Comparison of ENCODE assay signal across 13 mouse cellular contexts in the genomic region with DNA sequence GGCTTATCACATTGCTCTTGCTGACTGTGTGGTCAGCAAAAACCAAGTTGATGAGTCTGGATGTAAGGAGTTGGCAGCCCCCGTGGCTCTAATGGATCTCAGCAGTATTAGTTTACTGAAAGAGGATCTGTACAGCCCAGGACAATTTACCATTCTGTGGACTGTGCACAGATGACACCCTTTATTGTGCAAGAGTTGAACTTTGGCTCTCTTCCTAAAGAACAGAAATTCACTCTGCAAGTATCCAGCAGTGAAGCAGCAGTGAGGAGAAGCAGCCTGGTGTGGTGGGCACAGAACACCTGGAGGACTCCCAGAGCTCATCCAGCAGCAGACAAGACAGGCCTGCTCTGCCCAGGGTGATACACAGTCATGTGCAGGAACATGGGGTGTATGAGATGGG.
DNase-seq lines count a peak whose midpoint lies in the region; ATAC-seq lines count a peak whose summit lies in the region.
"Had no signal": no experiment of that assay in that cellular context is flagged by ENCODE, and none has a peak within 500 bp of the region (broad histone marks: within the 10 kb centered on the region; RNA-seq: fewer than 3 reads in every experiment).

No protein-coding gene starts in this region.

- H3K36me3 ChIP-seq in kidney, embryonic 15.5 days: no peaks in the 10 kb centered on the region
- no peaks in the 10 kb centered on the region for H3K36me3 ChIP-seq in kidney, embryonic 14.5 days (ENCODE audit: control insufficient read depth, insufficient read depth, low read length)
- no peaks in the 10 kb centered on the region for H3K36me3 ChIP-seq in liver, embryonic 16.5 days (ENCODE audit: control insufficient read depth, insufficient read depth)
- no peaks in the 10 kb centered on the region for H3K36me3 ChIP-seq in forebrain, embryonic 13.5 days (ENCODE audit: poor library complexity, severe bottlenecking)
- H3K36me3 ChIP-seq: forebrain, embryonic 10.5 days; heart, embryonic 13.5 days had no signal

- H3K4me1 ChIP-seq in kidney, embryonic 15.5 days: peaks cover 37% of the 10 kb centered on the region
- peaks cover 18% of the 10 kb centered on the region for H3K4me1 ChIP-seq in kidney, embryonic 14.5 days (ENCODE audit: control insufficient read depth, insufficient read depth, low read length)
- no peaks in the 10 kb centered on the region; the same call in 1 of the 2 replicates for H3K4me1 ChIP-seq in liver, embryonic 16.5 days (ENCODE audit: control insufficient read depth, low read depth, low read length)
- H3K4me1 ChIP-seq in forebrain, embryonic 13.5 days: peaks cover 27% of the 10 kb centered on the region

- peak; percentile 54 for ATAC-seq in kidney, embryonic 15.5 days (replicated peaks; ENCODE audit: low FRiP score)
- ATAC-seq in kidney, embryonic 14.5 days (ENCODE audit: low FRiP score, low TSS enrichment): no peak
- ATAC-seq in liver, embryonic 16.5 days (ENCODE audit: low read depth): peak; percentile 75
- ATAC-seq in forebrain, embryonic 13.5 days: no peak

- 23% methylated on average over 1 of the region's 1 CpGs for WGBS in kidney, embryonic 15.5 days
- WGBS in kidney, embryonic 14.5 days: 16% methylated on average over 1 of the region's 1 CpGs
- WGBS in liver, embryonic 16.5 days (ENCODE audit: insufficient replicate concordance): 16% methylated on average over 1 of the region's 1 CpGs
- WGBS in forebrain, embryonic 13.5 days: 46% methylated on average over 1 of the region's 1 CpGs

- no peak overlapping the region for H3K4me2 ChIP-seq in kidney, embryonic 15.5 days
- H3K4me2 ChIP-seq in kidney, embryonic 14.5 days (replicated peaks; ENCODE audit: low read depth, low read length): no peak overlapping the region
- no peak overlapping the region for H3K4me2 ChIP-seq in liver, embryonic 16.5 days (ENCODE audit: low read depth, low read length)
- H3K4me2 ChIP-seq in forebrain, embryonic 13.5 days: no peak overlapping the region
- H3K4me2 ChIP-seq: heart, embryonic 13.5 days had no signal

- no peaks in the 10 kb centered on the region for H3K27me3 ChIP-seq in kidney, embryonic 15.5 days
- no peaks in the 10 kb centered on the region for H3K27me3 ChIP-seq in kidney, embryonic 14.5 days (ENCODE audit: control insufficient read depth, insufficient read depth, low read length)
- no peaks in the 10 kb centered on the region for H3K27me3 ChIP-seq in liver, embryonic 16.5 days (ENCODE audit: control insufficient read depth, insufficient read depth, low read depth, low read length)
- no peaks in the 10 kb centered on the region for H3K27me3 ChIP-seq in forebrain, embryonic 13.5 days
- H3K27me3 ChIP-seq: heart, embryonic 13.5 days had no signal

- H3K4me3 ChIP-seq in kidney, embryonic 15.5 days (replicated peaks): no peak overlapping the region
- no peak overlapping the region for H3K4me3 ChIP-seq in kidney, embryonic 14.5 days (ENCODE audit: low read length)
- no peak overlapping the region for H3K4me3 ChIP-seq in liver, embryonic 16.5 days (ENCODE audit: low read depth, low read length)
- H3K4me3 ChIP-seq in forebrain, embryonic 13.5 days: no peak overlapping the region
- H3K4me3 ChIP-seq: forebrain, embryonic 10.5 days; heart, embryonic 13.5 days; layer of hippocampus, adult 2 months had no signal

- no peak overlapping the region for H3K27ac ChIP-seq in kidney, embryonic 15.5 days
- H3K27ac ChIP-seq in kidney, embryonic 14.5 days (ENCODE audit: low read depth, low read length): no peak overlapping the region
- 0 out of 2 replicates have a peak overlapping the region, but pooled peaks have one; percentile 21 for H3K27ac ChIP-seq in liver, embryonic 16.5 days (ENCODE audit: low read length)
- H3K27ac ChIP-seq in forebrain, embryonic 13.5 days: no peak overlapping the region
- H3K27ac ChIP-seq: forebrain, embryonic 10.5 days; heart, embryonic 13.5 days; layer of hippocampus, adult 2 months had no signal

- no peaks in the 10 kb centered on the region for H3K9me3 ChIP-seq in kidney, embryonic 15.5 days (replicated peaks)
- no peaks in the 10 kb centered on the region for H3K9me3 ChIP-seq in kidney, embryonic 14.5 days (ENCODE audit: control insufficient read depth, low read length)
- no peaks in the 10 kb centered on the region for H3K9me3 ChIP-seq in liver, embryonic 16.5 days (replicated peaks; ENCODE audit: control insufficient read depth, low read length)
- H3K9me3 ChIP-seq in forebrain, embryonic 13.5 days (replicated peaks): no peaks in the 10 kb centered on the region
- H3K9me3 ChIP-seq: forebrain, embryonic 10.5 days; heart, embryonic 13.5 days had no signal

- DNase-seq in 416B (ENCODE audit: low read depth) (peak; percentile 4), NIH3T3 (ENCODE audit: low read depth) (peak; percentile 65)
- no peak for DNase-seq in urinary bladder, postnatal 36 days (ENCODE audit: low spot score in 2 of 2)
- DNase-seq: cerebellum, adult 9-11 months; left cerebral cortex, postnatal 4 days; thymus, postnatal 25 days had no signal

- H3K9ac ChIP-seq in kidney, embryonic 15.5 days: no peak overlapping the region
- no peak overlapping the region for H3K9ac ChIP-seq in kidney, embryonic 14.5 days (ENCODE audit: low read depth, low read length)
- H3K9ac ChIP-seq in liver, embryonic 16.5 days (ENCODE audit: low read depth, low read length): no peak overlapping the region
- no peak overlapping the region for H3K9ac ChIP-seq in forebrain, embryonic 13.5 days
- H3K9ac ChIP-seq: heart, embryonic 13.5 days had no signal

Comparison
In these comparisons a context has a peak if more than half of its experiments do, and no peak if none do; other contexts are left out.
1. ATAC-seq: peak in kidney, embryonic 15.5 days (single experiment) and liver, embryonic 16.5 days (single experiment); none in kidney, embryonic 14.5 days (single experiment) and forebrain, embryonic 13.5 days (single experiment).
2. DNase-seq: peak in 416B (single experiment) and NIH3T3 (single experiment); none in urinary bladder, postnatal 36 days (0 of 2).